Mouse (Mus musculus) NIH3T3 (cell line): ENCODE data around the gene Cyp11a1.

Experiments
- DNase-seq: peaks from one replicate; pipeline ENCODE4 v3.0.0-alpha.2; 2012; ENCODE audit warnings: low read depth

Cyp11a1 gene

DNA sequence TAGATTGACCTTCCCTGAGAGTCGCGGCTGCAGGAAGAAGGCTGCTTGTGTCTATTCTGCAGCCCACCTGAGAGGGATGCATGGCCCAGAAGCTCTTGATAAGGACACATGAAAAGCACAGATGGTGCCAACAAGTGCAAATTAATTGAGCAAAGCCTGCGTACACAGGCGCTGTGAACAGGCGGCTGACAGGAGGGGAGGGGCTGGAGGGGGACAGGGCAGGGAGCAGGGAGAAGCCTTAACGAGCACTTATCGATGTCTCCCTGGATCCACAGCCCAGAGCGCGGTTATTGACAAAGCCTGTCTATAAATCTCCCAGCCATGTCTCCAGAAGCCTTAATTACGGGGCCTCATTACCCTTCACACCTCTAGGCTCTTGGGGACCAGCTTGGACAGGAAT, 38.6 kb downstream of the Cyp11a1 start:
- no peak for DNase-seq

DNA sequence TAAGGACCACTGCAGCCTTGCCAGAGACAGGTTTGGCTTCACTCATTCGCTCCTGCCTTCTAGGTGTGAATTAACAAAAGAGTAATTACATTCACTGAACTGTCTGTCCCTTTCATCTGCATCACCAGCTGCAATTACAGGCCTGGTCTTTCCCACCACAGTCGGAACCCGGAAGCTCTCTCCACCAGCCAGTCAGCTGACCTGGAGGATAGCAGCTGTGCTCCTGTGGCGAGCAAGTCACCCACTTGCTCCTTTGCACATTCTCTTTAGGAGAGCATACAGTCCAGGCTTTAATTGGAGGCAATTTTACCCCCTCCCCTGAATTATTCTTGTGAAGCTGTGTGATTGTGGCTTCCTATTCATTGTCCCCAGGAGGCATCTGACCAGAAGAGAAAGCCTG, 39.4 kb downstream of the Cyp11a1 start:
- no peak for DNase-seq

DNA sequence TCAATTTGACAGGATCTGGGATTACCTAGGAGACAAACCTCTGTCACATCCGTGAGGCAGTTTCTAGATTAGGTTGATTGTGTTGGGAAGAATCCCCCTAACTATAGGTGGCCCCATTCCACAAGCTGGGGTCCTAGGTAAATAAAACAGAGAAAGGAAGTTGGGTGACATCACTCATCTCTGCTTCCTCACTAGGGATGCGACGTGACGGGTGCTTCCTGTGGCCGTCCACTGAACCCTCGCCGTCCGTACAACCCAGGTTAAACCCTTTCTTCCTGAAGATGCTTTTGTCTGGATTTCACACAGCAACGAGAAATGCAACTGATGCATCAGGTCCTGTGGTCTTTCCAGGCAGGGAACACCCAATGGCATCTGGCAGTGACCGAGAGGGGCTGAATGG, 40.9 kb downstream of the Cyp11a1 start:
- no peak for DNase-seq

DNA sequence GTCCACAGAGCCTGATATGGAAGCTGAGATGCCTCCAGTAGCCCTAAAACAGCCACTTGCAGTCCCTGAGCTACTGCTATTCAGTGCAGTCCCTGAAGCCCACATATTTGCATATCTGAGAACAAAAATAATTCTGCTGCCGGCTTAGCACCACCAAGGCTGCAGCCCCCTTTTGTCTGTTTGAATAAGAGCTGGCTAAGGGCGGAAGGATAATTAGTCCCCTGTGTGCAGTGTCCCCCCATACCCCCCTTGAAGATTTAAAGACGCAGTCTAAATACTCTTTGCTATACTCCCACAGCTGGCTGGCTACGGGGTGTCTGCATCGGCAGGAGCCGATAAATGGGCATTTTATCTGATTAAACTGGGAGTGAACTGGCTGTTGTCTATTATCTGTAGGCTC, 42.4 kb downstream of the Cyp11a1 start:
- DNase-seq = no peak

DNA sequence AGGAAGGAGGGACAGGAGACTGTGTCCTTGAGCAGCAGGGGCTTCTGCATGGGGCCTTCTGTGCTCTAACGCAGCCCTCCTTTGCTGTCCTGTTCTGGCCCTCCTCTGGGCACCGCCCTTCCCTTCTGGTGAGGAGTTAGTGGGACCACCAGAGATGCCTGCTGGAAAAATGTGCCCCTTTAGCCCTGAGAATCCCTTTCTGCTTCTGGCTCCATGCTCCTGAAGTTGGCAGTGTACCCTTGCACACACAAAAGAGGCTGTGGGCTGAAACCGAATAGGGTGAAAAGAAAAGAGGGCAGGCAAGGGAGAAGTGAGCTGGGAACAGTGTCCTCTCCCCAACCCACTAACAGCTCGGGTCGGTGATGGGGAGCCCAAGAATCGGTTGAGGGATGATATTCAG, 43.0 kb downstream of the Cyp11a1 start:
- DNase-seq = no peak

DNA sequence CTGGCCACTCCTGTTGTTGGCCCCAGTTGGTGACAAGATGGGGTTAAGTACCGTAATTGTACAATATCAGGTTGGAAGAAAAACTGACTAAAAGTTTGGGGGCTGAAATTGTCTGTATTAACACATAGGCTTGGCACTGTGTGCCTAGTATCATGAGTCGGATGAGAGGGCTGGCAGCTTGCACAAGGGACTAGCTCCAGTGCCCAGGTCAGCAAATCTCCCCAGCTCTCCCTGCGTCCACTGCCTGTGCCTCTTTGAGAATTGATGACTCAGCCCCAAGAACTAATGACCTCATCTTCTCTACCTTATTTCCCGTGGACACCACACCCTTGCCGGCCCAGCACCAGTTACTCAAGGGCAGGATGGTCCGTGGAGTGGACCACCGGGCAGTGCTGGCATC, 43.6 kb downstream of the Cyp11a1 start:
- DNase-seq = peak; percentile 34

DNA sequence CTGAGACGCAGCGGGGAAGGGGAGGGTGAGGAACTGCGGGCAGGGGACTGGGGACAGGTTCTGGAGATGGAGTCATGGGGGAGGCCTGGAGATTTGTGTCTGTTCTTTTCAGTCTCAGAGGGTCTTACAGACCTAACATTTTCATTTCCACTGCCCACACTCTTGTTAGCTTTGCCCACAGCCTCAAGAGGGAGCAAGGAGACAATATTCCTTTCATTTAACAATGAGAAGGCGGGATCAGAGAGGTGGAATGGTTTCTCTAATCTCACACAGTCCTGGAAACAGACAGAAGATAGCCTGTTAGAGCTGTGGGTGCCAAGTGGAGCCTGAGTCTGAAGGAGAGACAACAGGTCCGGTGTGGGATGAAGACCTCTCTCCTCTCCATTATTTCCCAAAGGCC, 45.7 kb downstream of the Cyp11a1 start:
- no peak for DNase-seq

DNA sequence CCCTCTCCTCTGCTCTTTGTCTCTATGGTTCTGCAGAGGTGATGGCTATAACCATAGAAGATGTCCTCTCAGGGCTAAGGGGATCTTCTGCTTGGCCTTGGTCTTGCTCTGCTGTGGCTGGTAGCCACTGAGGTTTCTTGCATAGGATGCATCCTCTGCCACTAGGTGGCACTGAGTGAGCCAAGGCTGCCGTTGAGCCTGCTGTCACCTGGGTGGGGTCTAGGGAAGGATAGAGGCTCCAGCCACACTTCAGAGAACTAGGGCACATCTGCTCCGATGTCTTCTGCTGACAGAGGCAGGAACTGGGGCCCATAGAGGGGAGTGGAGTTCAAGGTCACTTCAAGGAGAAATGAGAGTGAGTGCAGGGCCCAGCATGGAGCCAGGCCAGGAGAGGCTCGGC, 46.9 kb downstream of the Cyp11a1 start:
- peak; percentile 63 for DNase-seq

DNA sequence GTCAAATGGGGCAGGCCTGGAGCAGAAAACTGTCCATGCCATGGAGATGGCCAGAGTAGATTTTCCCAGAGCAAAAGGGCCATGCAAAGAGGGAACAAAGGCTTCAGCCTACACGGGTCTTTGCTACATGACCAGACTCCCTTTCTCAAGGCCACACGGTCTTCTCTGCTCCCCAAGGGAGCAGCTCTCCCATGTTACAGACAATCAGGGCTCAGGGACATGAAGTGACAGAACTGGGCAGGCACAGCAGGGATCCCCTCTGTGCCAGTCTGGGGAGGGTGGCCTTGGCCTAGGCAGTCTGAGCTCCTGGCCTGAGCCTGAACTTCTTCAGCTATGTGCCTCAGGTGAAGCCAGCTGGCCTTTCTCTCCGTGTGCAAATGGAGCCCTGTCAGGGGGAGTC, 47.3 kb downstream of the Cyp11a1 start:
- no peak for DNase-seq

DNA sequence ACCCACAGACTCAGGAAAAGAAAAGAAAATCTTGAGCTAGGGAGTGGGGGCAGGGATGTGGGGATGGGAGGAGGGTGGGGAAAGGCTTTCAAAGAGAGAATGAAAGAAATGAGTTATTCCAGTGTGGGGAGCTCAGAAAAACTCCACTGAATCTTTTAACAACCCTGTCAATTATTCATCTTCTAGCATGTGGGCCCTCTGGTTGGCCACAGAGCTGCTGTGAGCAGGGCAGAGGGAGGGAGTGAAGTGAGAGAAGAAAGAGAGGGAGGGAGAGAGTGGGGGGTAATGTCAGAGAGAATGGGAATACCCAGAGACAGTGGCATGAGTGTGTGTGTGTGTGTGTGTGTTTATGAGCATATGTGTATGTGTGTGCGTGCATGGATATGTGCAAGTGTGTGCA, 47.8 kb downstream of the Cyp11a1 start:
- no peak for DNase-seq

DNA sequence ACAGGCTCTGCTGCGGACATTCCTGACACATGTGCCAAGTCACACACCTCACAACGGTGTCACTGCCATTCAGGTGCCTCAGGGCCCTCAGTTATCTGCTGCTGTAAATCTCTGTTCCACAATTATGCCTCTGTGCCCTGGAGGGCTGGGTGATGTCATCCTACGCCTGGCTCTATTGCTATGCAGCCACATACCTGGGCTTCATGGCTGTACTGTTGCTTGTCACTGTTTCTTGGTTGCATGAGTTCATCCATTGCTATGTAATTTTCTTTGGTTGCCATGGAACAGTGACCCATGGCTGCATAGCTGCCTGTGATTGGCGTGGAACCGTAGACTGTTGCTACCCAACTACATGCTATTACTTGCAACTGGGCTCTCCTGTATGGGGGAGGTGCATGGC, 49.5 kb downstream of the Cyp11a1 start:
- DNase-seq = no peak

DNA sequence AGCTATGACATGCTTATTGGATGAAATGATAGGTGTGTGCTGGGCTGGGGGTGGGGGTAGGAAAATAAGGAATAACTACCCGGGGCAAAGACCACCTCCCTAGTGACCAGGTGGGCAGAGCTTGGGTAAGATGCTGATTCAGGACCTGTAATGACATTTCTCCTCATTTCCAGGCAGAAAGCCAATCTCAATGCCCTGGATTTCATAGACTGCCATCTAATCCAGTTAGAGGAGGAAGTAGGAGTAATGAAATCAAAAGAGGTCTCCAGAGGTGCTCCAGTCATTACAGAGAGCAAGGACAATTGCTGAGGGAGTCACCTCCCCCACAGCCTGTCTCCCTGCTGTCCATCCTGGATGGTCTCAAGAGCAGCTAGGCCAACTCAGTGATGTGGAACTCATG, 53.7 kb downstream of the Cyp11a1 start:
- no peak for DNase-seq

DNA sequence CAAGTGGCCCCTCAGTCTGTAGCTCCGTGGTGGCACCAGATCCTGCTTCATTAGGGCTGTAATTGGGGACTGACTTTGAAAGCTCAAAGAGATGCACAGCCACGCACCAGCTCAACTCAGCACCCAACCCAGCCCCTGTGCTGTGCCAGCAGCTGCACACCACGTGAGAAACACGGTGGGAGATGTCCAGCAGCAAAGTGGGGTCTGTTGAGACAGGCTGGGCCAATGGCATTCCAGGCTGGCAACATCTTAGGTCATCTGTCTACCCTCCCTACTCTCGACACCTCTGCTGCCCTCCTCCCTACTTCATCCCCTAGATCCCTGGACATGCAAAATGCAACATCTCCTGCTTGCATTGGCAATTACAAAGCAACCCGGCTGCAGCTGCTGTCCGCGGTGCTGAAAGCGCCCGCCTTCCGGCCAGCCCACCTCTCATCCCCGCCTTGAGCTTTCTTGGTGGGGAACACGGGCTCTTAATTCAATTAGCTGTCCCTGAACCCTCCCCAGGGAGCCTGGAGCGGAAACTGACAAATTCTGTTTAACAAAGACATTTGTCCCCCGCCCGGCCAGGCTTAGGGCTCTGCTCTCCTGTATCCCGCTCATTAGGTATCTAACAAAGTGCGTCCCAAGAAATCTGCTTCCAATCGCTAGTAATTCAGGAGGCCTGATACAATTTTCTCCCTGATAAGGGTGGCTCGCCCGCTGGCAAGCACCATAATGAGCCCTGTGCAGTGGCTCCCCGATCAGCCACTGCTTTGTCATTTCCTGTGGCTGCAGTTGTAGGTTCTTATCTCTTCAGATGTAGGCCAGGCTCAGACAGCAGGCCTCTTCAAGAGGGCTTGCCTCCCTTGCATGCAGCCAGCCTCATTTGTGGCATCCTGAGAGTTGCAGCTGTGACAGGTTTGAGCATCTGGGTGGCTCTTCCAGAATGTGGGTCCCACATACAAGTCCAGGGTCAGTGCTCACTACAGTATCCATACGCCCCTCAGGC, 54.8 kb downstream of the Cyp11a1 start:
- peak; percentile 72 for DNase-seq

DNA sequence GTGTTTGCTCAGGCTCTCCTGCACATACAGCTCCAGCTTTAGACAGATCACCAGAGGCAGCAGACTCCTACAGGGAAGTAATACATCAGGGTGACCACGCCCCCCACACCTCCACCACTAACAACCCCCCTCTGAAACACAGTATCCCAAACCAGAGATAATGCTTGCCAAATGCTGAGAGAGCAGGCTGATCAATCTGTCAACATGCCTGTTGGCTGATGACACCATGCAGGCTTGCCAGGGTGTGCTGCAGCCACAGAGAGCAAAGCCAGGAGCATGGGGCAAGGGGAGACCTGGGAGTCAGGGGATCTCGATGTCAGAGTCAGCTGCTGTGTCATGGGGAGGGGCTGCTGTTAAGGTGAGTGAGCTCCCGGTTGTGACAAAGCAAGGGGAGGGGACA, 57.3 kb downstream of the Cyp11a1 start, which contains the start of gene Stra6:
TSS of gene Stra6 (plus strand) at position 258 of the 400 bp plus-strand sequence.
- DNase-seq = no peak

DNA sequence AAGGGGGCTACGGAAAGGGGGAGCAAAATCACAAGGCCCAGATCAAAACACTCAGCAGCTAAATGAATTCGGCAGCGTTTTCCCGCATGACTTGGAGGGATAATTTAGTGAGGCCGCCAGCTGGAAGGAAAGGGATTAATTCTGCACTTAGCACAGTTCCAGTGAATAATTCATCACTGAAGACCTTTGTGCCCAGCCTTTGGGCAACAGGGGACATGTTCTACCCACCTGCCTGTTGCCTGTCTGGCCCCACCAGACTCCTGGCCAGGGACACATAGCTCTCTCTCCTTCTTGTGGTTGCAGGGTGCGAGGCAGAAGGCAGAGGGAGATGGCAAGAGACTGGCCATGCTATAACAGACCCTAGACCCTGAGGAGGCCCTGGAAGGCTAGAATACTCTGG, 59.3 kb downstream of the Cyp11a1 start:
- DNase-seq = no peak

DNA sequence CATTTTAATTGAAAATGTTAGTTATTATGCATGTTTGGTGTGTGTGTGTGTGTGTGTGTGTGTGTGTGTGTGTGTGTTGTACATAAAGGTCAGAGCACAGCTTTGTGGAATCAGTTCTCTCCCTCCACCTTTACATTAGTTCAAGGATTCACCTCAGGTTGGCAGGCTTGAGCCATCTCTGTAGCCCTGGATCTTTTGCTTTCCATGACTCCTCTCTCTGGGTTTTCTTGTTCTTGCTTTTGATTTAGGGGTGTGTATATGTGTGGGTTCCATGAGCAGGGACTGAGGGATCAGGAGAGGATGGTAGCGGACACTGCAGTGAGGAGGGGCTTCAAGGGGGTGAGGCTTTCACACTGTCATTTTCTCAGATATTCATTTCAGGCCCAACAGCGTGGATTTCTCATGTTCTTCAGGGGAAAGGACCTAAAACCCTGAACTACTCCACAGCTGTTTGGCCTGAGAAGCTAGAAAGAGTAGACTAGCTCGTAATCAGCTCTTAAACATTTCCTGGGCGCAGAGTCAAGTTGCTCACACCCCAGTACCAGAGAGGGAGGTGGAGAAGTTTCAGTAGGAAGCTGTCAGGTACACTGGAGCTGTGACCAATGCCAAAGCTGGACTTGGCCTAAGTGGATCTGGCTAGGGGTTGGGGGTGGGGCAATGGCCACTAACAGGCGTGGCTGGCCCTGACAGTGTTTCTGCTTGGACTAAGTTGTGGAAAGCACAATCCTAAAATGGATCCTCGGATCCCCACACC, 59.9 kb downstream of the Cyp11a1 start:
- DNase-seq = no peak

DNA sequence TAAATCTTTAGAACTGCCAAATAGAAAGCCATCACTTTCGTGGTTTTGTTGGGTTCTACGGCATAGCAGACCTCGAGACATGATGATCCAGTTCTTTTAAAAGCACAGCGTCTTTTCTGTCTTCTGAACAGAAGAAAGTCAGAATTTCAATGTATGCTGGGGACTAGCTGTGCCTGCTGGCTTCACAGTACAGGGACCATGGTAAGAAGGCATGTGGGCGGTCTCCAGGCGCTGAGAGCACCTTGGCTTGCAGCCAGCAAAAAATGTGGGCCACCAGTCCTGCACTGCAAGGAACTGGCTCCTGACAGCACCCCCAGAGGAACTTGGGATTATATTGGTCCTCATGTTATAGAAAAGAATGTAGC, 60.5 kb downstream of the Cyp11a1 start:
- no peak for DNase-seq

DNA sequence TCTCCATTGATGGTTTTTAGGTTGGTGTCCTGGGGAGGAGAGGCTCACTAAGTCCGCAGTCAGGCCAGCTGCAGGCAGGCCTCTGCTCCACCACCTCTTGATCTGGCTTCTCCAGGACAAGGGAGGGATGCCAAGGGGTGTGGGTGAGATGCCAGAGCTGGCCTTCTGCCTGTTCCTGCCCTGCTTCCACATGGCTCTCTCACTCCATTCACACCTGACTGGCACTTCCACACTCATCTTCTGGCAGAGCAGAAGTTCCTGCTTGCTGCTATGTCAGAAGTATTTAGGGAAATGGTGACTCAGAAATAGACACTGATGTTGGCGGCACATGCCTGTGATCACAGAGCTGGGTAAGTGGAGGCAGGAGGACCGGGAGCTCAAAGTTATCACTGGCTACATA, 61.3 kb downstream of the Cyp11a1 start:
- DNase-seq = no peak

DNA sequence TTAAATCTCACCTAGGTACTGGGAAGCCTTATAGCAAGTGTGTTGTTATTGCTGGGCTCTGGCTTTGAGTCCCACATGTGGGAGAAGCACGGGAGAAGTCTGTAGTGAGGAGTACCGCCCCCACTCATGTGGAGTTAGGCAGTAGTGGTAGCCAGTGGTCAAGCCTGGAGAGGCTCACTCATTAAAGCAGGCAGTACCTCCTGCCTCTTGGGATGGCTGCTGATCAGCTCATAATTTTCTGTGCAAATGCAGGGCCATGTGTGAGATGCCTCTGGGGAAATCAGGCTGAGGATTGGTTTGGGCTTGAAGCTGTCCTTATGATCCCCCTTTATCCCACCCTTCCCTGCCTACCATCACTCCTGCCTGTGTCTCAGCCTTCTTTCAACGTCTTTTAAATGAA, 68.3 kb downstream of the Cyp11a1 start:
- DNase-seq = no peak
